In genomic region chr1:167307674-167308073, GRCm38 (mm10) we compare ENCODE assay signal across 8 mouse cellular contexts. TPM values are rescaled to one million over a fixed set of nuclear protein-coding genes. Genes with fewer than 3 reads are reported as not detected.
DNase-seq lines count a peak whose midpoint lies in the region; ATAC-seq and TF ChIP-seq lines count a peak whose summit lies in the region.

No protein-coding gene starts in this region.

- no peaks in the 10 kb centered on the region for H3K79me2 ChIP-seq in heart, adult 2 months (replicated peaks; ENCODE audit: control insufficient read depth, insufficient read depth, low read length)
- H3K79me2 ChIP-seq in C2C12 (ENCODE audit: control insufficient read depth, insufficient read depth), result peaks cover 39% of the 10 kb centered on the region

- peak overlapping the region; percentile 73; the same call in 1 of the 2 replicates for H3K4me3 ChIP-seq in heart, adult 2 months
- H3K4me3 ChIP-seq in C2C12 (ENCODE audit: insufficient read depth, poor library complexity, severe bottlenecking), result peak overlapping the region; percentile 91
- peak overlapping the region; percentile 87 for H3K4me3 ChIP-seq in embryonic fibroblast, embryonic 13.5 days (ENCODE audit: insufficient read depth, low read length)
- H3K4me3 ChIP-seq in liver, embryonic 14.5 days (ENCODE audit: insufficient read depth in 1 of 2, low read depth in 2 of 2, low read length in 2 of 2), result peak overlapping the region; percentile 76 to 91

- no peaks in the 10 kb centered on the region for H3K27me3 ChIP-seq in heart, adult 2 months (ENCODE audit: control insufficient read depth, insufficient read depth, low read length)
- no peaks in the 10 kb centered on the region for H3K27me3 ChIP-seq in C2C12 (ENCODE audit: control insufficient read depth, insufficient read depth, insufficient read length)
- no peaks in the 10 kb centered on the region for H3K27me3 ChIP-seq in liver, embryonic 14.5 days (ENCODE audit: control insufficient read depth, insufficient read depth, low read length)

- H3ac ChIP-seq in C2C12 (ENCODE audit: control insufficient read depth, insufficient read length, low read depth), result peak overlapping the region; percentile 60

- no peak overlapping the region for H3K9ac ChIP-seq in heart, adult 2 months (ENCODE audit: low read depth, low read length)
- H3K9ac ChIP-seq in liver, embryonic 14.5 days (replicated peaks), result peak overlapping the region; percentile 94

- no peak for TF ChIP-seq CTCF in heart, adult 2 months (IDR thresholded peaks at IDR 0.05)
- TF ChIP-seq CTCF in C2C12 (IDR thresholded peaks at IDR 0.05; ENCODE audit: control insufficient read depth, insufficient read depth, insufficient read length), result no peak
- TF ChIP-seq CTCF in embryonic fibroblast, embryonic 13.5 days (IDR thresholded peaks at IDR 0.05; ENCODE audit: borderline replicate concordance, insufficient read depth, low read length), result no peak
- TF ChIP-seq CTCF in liver, embryonic 14.5 days (IDR thresholded peaks at IDR 0.05; ENCODE audit: low read depth), result no peak

- H3K4me1 ChIP-seq in heart, adult 2 months (ENCODE audit: control insufficient read depth, insufficient read depth, low read length), result peaks cover 1% of the 10 kb centered on the region
- no peaks in the 10 kb centered on the region for H3K4me1 ChIP-seq in embryonic fibroblast, embryonic 13.5 days (ENCODE audit: control insufficient read depth, insufficient read depth, low read length)
- H3K4me1 ChIP-seq in liver, embryonic 14.5 days (replicated peaks; ENCODE audit: control insufficient read depth in 2 of 2, insufficient read depth in 2 of 2, low read length in 1 of 2), result peaks cover 14 to 15% of the 10 kb centered on the region in 2 experiments

- no peaks in the 10 kb centered on the region for H3K36me3 ChIP-seq in heart, adult 2 months (ENCODE audit: control insufficient read depth, insufficient read depth, low read length)
- peaks cover 2% of the 10 kb centered on the region for H3K36me3 ChIP-seq in C2C12 (ENCODE audit: control insufficient read depth, insufficient read depth)
- H3K36me3 ChIP-seq in liver, embryonic 14.5 days (replicated peaks; ENCODE audit: control insufficient read depth, insufficient read depth, low read depth), result no peaks in the 10 kb centered on the region; the same call in none of the 2 replicates

- peak overlapping the region; percentile 82 for H3K4me2 ChIP-seq in liver, embryonic 14.5 days (ENCODE audit: low read depth)

- ATAC-seq in liver, embryonic 14.5 days (ENCODE audit: insufficient read depth), result no peak

- H3K9me3 ChIP-seq in liver, embryonic 14.5 days (ENCODE audit: control insufficient read depth, low read length), result no peaks in the 10 kb centered on the region

- WGBS in heart, adult 2 months, result 47% methylated on average over 11 of the region's 11 CpGs
- WGBS in liver, embryonic 14.5 days (ENCODE audit: insufficient replicate concordance), result 22% methylated on average over 11 of the region's 11 CpGs

- DNase-seq in heart, adult 2 months, result no peak
- DNase-seq in heart, adult 18-20 months, result no peak
- DNase-seq in liver, embryonic 14.5 days (ENCODE audit: low read depth in 3 of 3, low spot score in 3 of 3), result no peak
- no peak for DNase-seq in c-Kit-positive CD71-positive TER-119-positive erythroid progenitor cells, embryonic 14.5 days (ENCODE audit: low spot score)
- DNase-seq in frontal cortex, postnatal 36 days (ENCODE audit: low spot score in 2 of 2), result no peak
- no peak for DNase-seq in urinary bladder, postnatal 14 days (ENCODE audit: low spot score)

- no peak overlapping the region for H3K27ac ChIP-seq in heart, adult 2 months
- no peak overlapping the region for H3K27ac ChIP-seq in embryonic fibroblast, embryonic 13.5 days (ENCODE audit: insufficient read depth, low read length)
- H3K27ac ChIP-seq in liver, embryonic 14.5 days, result peak overlapping the region; percentile 75

- no peak for TF ChIP-seq EP300 in heart, adult 2 months (IDR thresholded peaks at IDR 0.05; ENCODE audit: insufficient read depth, low read depth, low read length)
- TF ChIP-seq EP300 in liver, embryonic 14.5 days (IDR thresholded peaks at IDR 0.05; ENCODE audit: low read depth), result no peak

- intact Hi-C loops in heart, adult 2 months (cut with DNase I), result loop anchor here (1.0 to 5.0 kb wide), 3 partner anchors 22 to 85 kb away; partner anchors contain the start of genes Aldh9a1 and Uck2

- no peak for TF ChIP-seq POLR2A in heart, adult 2 months (IDR thresholded peaks at IDR 0.05; ENCODE audit: insufficient read depth, low read depth, low read length)
- TF ChIP-seq POLR2A in embryonic fibroblast, embryonic 13.5 days (IDR thresholded peaks at IDR 0.05; ENCODE audit: low read depth, low read length), result peak; percentile 21; the same call in 1 of the 2 replicates

- H3K79me3 ChIP-seq in C2C12 (ENCODE audit: low read depth), result peaks cover 18% of the 10 kb centered on the region

TF ChIP-seq in C2C12, 6 proteins besides CTCF, POLR2A, EP300 and RAD21:
- TF ChIP-seq MYOD1 (IDR thresholded peaks at IDR 0.05; ENCODE audit: control insufficient read depth, insufficient read length, low read depth), result no peak
- TF ChIP-seq MYOG (IDR thresholded peaks at IDR 0.05; ENCODE audit: control insufficient read depth, extremely low read depth, insufficient read length), result no peak
- TF ChIP-seq USF1 (IDR thresholded peaks at IDR 0.05; ENCODE audit: low read depth), result no peak
- no peak for TF ChIP-seq MAX (IDR thresholded peaks at IDR 0.05)
- TF ChIP-seq FOSL1 (IDR thresholded peaks at IDR 0.05; ENCODE audit: insufficient read depth, low read length, poor library complexity, severe bottlenecking), result no peak
- no peak for TF ChIP-seq CEBPB (IDR thresholded peaks at IDR 0.05; ENCODE audit: low read depth)

RNA-seq across cellular contexts. Expression of gene Tmco1, which starts 0.5 kb away (rescaled TPM):
- total RNA-seq in heart, adult 2 months (2021), result 10 to 100 TPM; 88.2 to 95.3 TPM
- polyA plus RNA-seq in heart, adult 2 months (2012; rRNA removed), result 60.3 and 117 TPM in 2 replicates
- total RNA-seq in heart, adult 18-20 months (2021), result 10 to 100 TPM; 83.6 to 99.6 TPM
- 59.8 TPM for polyA plus RNA-seq in C2C12 (2012; fragmentation: generic; extraction: Trizol)
- polyA plus RNA-seq in embryonic fibroblast, embryonic 13.5 days (2011; ENCODE audit: insufficient read length, low read depth, missing spikeins), result 81.7 and 105 TPM in 2 replicates
- polyA plus RNA-seq in liver, embryonic 14.5 days (2012; rRNA removed), result 33.4 and 43.4 TPM in 2 replicates
- 64.1 and 65.4 TPM in 2 replicates for polyA plus RNA-seq in liver, embryonic 14.5 days (2014; fragmentation: Nextera tagmentation; extraction: Ambion mirVana)

RNA-seq across cellular contexts. Expression of gene Uck2, which starts 22.6 kb away (rescaled TPM):
- total RNA-seq in heart, adult 2 months (2021), result 10 to 100 TPM; 45.9 to 57.6 TPM
- polyA plus RNA-seq in heart, adult 2 months (2012; rRNA removed), result 21.4 and 27.5 TPM in 2 replicates
- total RNA-seq in heart, adult 18-20 months (2021), result 10 to 100 TPM; 41.8 to 43.8 TPM
- polyA plus RNA-seq in C2C12 (2012; fragmentation: generic; extraction: Trizol), result 104 TPM
- 132 and 164 TPM in 2 replicates for polyA plus RNA-seq in embryonic fibroblast, embryonic 13.5 days (2011; ENCODE audit: insufficient read length, low read depth, missing spikeins)
- polyA plus RNA-seq in liver, embryonic 14.5 days (2012; rRNA removed), result 15.3 and 17.6 TPM in 2 replicates
- polyA plus RNA-seq in liver, embryonic 14.5 days (2014; fragmentation: Nextera tagmentation; extraction: Ambion mirVana), result 42.6 and 43.4 TPM in 2 replicates

RNA-seq across cellular contexts. Expression of gene Aldh9a1, which starts 42.1 kb away (rescaled TPM):
- 10 to 100 TPM; 18.4 to 20.4 TPM for total RNA-seq in heart, adult 2 months (2021)
- 31.5 and 49.6 TPM in 2 replicates for polyA plus RNA-seq in heart, adult 2 months (2012; rRNA removed)
- 10 to 100 TPM; 17.8 to 20.8 TPM for total RNA-seq in heart, adult 18-20 months (2021)
- 29.4 TPM for polyA plus RNA-seq in C2C12 (2012; fragmentation: generic; extraction: Trizol)
- polyA plus RNA-seq in embryonic fibroblast, embryonic 13.5 days (2011; ENCODE audit: insufficient read length, low read depth, missing spikeins), result 18.2 and 22.9 TPM in 2 replicates
- polyA plus RNA-seq in liver, embryonic 14.5 days (2012; rRNA removed), result 21.9 and 28.1 TPM in 2 replicates
- polyA plus RNA-seq in liver, embryonic 14.5 days (2014; fragmentation: Nextera tagmentation; extraction: Ambion mirVana), result 52.5 and 59.9 TPM in 2 replicates
